Mouse (Mus musculus): ENCODE data around the gene Fam189a2. TPM values are rescaled to one million over a fixed set of nuclear protein-coding genes. Genes with fewer than 3 reads are reported as not detected.

The Fam189a2 gene
- total and polyA plus RNA-seq, 3 experiments, result not detected

- H3K4me1 ChIP-seq (ENCODE audit: control insufficient read depth in 1 of 2, insufficient read depth in 2 of 2, low read length in 2 of 2), result no peaks in the 10 kb centered on the region
- H3K79me2 ChIP-seq (ENCODE audit: control insufficient read depth, insufficient read depth, low read length, poor library complexity), result no peaks in the 10 kb centered on the region
- H3K9me3 ChIP-seq (replicated peaks; ENCODE audit: insufficient read depth, low read length), result no peaks in the 10 kb centered on the region
- no peak overlapping the region for H3K9ac ChIP-seq (ENCODE audit: control insufficient read depth, low read depth, low read length, poor library complexity, severe bottlenecking)
- no peak for TF ChIP-seq POLR2AphosphoS5 (IDR thresholded peaks at IDR 0.05; ENCODE audit: borderline replicate concordance, low read depth, low read length)
- TF ChIP-seq MEF2A (IDR thresholded peaks at IDR 0.05; ENCODE audit: extremely low read depth, insufficient replicate concordance, low read depth, low read length, poor library complexity, severe bottlenecking), result no peak
- no peak for TF ChIP-seq EP300 (IDR thresholded peaks at IDR 0.05; ENCODE audit: low read depth in 1 of 2, low read length in 2 of 2)
- TF ChIP-seq ELF1 (IDR thresholded peaks at IDR 0.05; ENCODE audit: low read depth, low read length), result no peak
- TF ChIP-seq CHD1 (IDR thresholded peaks at IDR 0.05; ENCODE audit: low read depth, low read length), result no peak
- TF ChIP-seq MAX (IDR thresholded peaks at IDR 0.05; ENCODE audit: low read length), result no peak
- TF ChIP-seq MYC (IDR thresholded peaks at IDR 0.05; ENCODE audit: low read depth, low read length), result no peak
- no peak for TF ChIP-seq ZC3H11A (IDR thresholded peaks at IDR 0.05; ENCODE audit: low read depth, low read length)
- TF ChIP-seq SMC3 (IDR thresholded peaks at IDR 0.05; ENCODE audit: low read depth, low read length), result no peak
- no peak for TF ChIP-seq GABPA (IDR thresholded peaks at IDR 0.05; ENCODE audit: low read depth, low read length)
- no peak for TF ChIP-seq POLR2A (IDR thresholded peaks at IDR 0.05; ENCODE audit: control insufficient read depth in 1 of 2, insufficient read depth in 1 of 2, low read depth in 1 of 2, low read length in 2 of 2, poor library complexity in 1 of 2)
- TF ChIP-seq MAZ (IDR thresholded peaks at IDR 0.05; ENCODE audit: low read depth, low read length), result no peak
- no peak for TF ChIP-seq RCOR1 (IDR thresholded peaks at IDR 0.05; ENCODE audit: low read depth, low read length)
- TF ChIP-seq MXI1 (IDR thresholded peaks at IDR 0.05; ENCODE audit: low read depth, low read length), result no peak
- no peak for TF ChIP-seq KAT2A (conservative IDR thresholded peaks at IDR 0.05; ENCODE audit: low read depth, low read length)
- no peak for DNase-seq (ENCODE audit: low read depth, low spot score)
- H3K27me3 ChIP-seq (ENCODE audit: control insufficient read depth in 1 of 2, insufficient read depth in 2 of 2, low read length in 2 of 2), result no peaks in the 10 kb centered on the region
- no peaks in the 10 kb centered on the region for H3K36me3 ChIP-seq (ENCODE audit: control insufficient read depth in 1 of 2, insufficient read depth in 2 of 2, low read length in 2 of 2)
- no peak overlapping the region for H3K4me3 ChIP-seq (ENCODE audit: control insufficient read depth in 1 of 2, insufficient read depth in 1 of 2, low read depth in 2 of 2, low read length in 2 of 2)
- no peak overlapping the region for H3K27ac ChIP-seq (ENCODE audit: control insufficient read depth, low read depth, low read length)
Measured at GRCm38 (mm10) chr19:23968862-23969225, 62.0 kb downstream of the Fam189a2 start.

DNA sequence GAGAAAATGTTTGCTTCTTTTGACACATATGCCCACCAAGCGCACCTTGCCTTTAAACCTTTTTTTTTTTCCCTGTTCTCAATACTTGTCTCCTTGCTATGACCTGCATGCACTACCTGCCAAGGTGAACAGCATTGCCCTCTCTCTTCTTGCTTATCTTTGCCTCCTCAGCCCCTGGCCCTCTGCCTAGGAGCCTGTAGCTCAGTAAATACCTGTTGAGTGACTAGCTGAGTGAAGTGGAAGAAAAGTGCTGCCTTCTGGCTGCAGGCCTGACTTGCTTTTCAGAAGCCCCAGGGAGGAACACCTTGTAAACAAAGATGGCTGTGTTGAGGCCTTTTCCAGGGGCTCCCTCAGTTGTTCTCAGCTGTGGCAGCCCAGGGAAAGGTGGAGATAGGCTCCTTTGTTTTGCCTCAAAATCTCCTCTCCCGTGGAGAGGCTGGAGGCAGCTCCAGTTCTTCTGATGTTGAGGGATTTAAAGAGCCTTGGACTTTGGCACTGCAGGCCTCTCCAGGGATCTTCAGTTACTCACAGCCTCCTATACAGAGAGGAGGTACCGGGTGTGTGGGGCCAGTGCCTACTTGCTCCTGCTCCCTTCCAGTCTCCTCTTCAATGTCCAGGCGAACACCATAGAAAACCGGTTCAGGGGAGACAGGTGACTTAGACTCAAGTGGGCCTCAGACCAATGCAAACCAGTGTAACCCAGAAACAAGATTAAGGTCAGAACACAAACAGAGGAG lies 62.5 kb downstream of the Fam189a2 start:
- no peaks in the 10 kb centered on the region for H3K36me3 ChIP-seq (ENCODE audit: control insufficient read depth in 1 of 2, insufficient read depth in 2 of 2, low read length in 2 of 2)
- TF ChIP-seq MYC (IDR thresholded peaks at IDR 0.05; ENCODE audit: low read depth, low read length) (no peak), CHD2 (IDR thresholded peaks at IDR 0.05; ENCODE audit: low read length) (no peak)
- H3K79me2 ChIP-seq (ENCODE audit: control insufficient read depth, insufficient read depth, low read length, poor library complexity), result no peaks in the 10 kb centered on the region
- H3K27me3 ChIP-seq (ENCODE audit: control insufficient read depth in 1 of 2, insufficient read depth in 2 of 2, low read length in 2 of 2), result no peaks in the 10 kb centered on the region
- no peak for DNase-seq (ENCODE audit: low read depth, low spot score)
- no peak overlapping the region for H3K27ac ChIP-seq (ENCODE audit: control insufficient read depth, low read depth, low read length)
- H3K4me3 ChIP-seq (ENCODE audit: control insufficient read depth in 1 of 2, insufficient read depth in 1 of 2, low read depth in 2 of 2, low read length in 2 of 2), result no peak overlapping the region
- H3K9me3 ChIP-seq (replicated peaks; ENCODE audit: insufficient read depth, low read length), result no peaks in the 10 kb centered on the region
- H3K9ac ChIP-seq (ENCODE audit: control insufficient read depth, low read depth, low read length, poor library complexity, severe bottlenecking), result no peak overlapping the region
- H3K4me1 ChIP-seq (ENCODE audit: control insufficient read depth in 1 of 2, insufficient read depth in 2 of 2, low read length in 2 of 2), result no peaks in the 10 kb centered on the region

Measured in MEL (cell line).